Mouse (Mus musculus) CH12.LX (cell line): ENCODE data around the gene Gm44503. TPM values are rescaled to one million over a fixed set of nuclear protein-coding genes. Genes with fewer than 3 reads are reported as not detected.

Experiments
- DNase-seq: peaks from one replicate; pipeline ENCODE4 v3.0.0-alpha.2; 2013; ENCODE audit errors: extremely low read depth
- H3K27ac ChIP-seq: 2 replicates; pipeline ENCODE4 v1.5.1; 2012; ENCODE audit warnings: low read depth, mild to moderate bottlenecking, control low read depth, moderate library complexity; ENCODE audit not compliant: insufficient read depth
- H3K27me3 ChIP-seq: replicated peaks from 2 replicates; pipeline ENCODE3; 2012; ENCODE audit warnings: inconsistent platforms
- H3K36me3 ChIP-seq, 2 experiments: replicated peaks in 1 of 2; 2 replicates each; pipeline versions ENCODE3 to v1.6.1; 2012; ENCODE audit warnings: inconsistent platforms in 1 of 2, low read length in 1 of 2, mild to moderate bottlenecking in 1 of 2, mixed read lengths in 1 of 2, moderate library complexity in 1 of 2; ENCODE audit not compliant: control insufficient read depth in 1 of 2, insufficient read depth in 1 of 2
- H3K4me1 ChIP-seq, 2 experiments: 2 replicates each; pipeline ENCODE4 v1.6.1; 2012; ENCODE audit warnings: inconsistent platforms in 1 of 2, moderate library complexity in 1 of 2; ENCODE audit not compliant: insufficient read depth in 2 of 2, control insufficient read depth in 1 of 2
- H3K4me2 ChIP-seq: 2 replicates; pipeline ENCODE4 v1.6.1; 2012; ENCODE audit warnings: low read depth, mild to moderate bottlenecking, control low read depth; ENCODE audit not compliant: poor library complexity, insufficient read depth, severe bottlenecking
- H3K4me3 ChIP-seq, 3 experiments: fragments of 150-350 bp in 1 of 3; sonication (generic) in 1 of 3; replicated peaks in 1 of 3; 2 replicates each; pipeline versions ENCODE3 to v1.5.1; 2011 to 2012; ENCODE audit warnings: low read depth in 2 of 3, low read length in 2 of 3, mild to moderate bottlenecking in 2 of 3, moderate library complexity in 2 of 3, control low read depth in 1 of 3, improper control_type of control experiment in 1 of 3, inconsistent platforms in 1 of 3, mixed read lengths in 1 of 3; ENCODE audit not compliant: poor library complexity in 1 of 3
- H3K79me2 ChIP-seq: replicated peaks from 2 replicates; pipeline ENCODE4 v1.6.1; 2012; ENCODE audit warnings: mild to moderate bottlenecking, moderate library complexity; ENCODE audit not compliant: control insufficient read depth, poor library complexity, insufficient read depth, severe bottlenecking; ENCODE audit errors: extremely low read depth
- H3K9ac ChIP-seq: 2 replicates; pipeline ENCODE4 v1.6.1; 2012; ENCODE audit warnings: low read depth, mild to moderate bottlenecking, control low read depth, moderate library complexity; ENCODE audit not compliant: insufficient read depth
- H3K9me3 ChIP-seq: replicated peaks from 2 replicates; pipeline ENCODE3; 2012; ENCODE audit warnings: low read length, inconsistent platforms, mixed read lengths
- BHLHE40 ChIP-seq: IDR thresholded peaks from 2 replicates; pipeline ENCODE4 v1.6.1; 2011; ENCODE audit warnings: mild to moderate bottlenecking, low read depth, low read length, improper control_type of control experiment
- GABPA ChIP-seq: IDR thresholded peaks from 2 replicates; pipeline ENCODE4 v1.6.1; 2012; ENCODE audit warnings: low read depth, low read length, improper control_type of control experiment, inconsistent platforms; ENCODE audit not compliant: insufficient replicate concordance
- JUN ChIP-seq: IDR thresholded peaks from 2 replicates; pipeline ENCODE4 v1.6.1; 2011; ENCODE audit warnings: low read depth, mild to moderate bottlenecking, low read length, improper control_type of control experiment, moderate library complexity; ENCODE audit not compliant: insufficient read depth
- JUND ChIP-seq: conservative IDR thresholded peaks from 2 replicates; pipeline ENCODE4 v1.6.1; 2011; ENCODE audit warnings: low read depth, low read length, improper control_type of control experiment
- MEF2A ChIP-seq: IDR thresholded peaks from 2 replicates; pipeline ENCODE4 v1.6.1; 2014; ENCODE audit warnings: low read depth, mild to moderate bottlenecking, inconsistent platforms, low read length, improper control_type of control experiment, borderline replicate concordance
- PAX5 ChIP-seq: IDR thresholded peaks from 2 replicates; pipeline ENCODE4 v1.6.1; 2012; ENCODE audit warnings: low read length, inconsistent platforms, mixed read lengths
- POLR2AphosphoS2 ChIP-seq: IDR thresholded peaks from 2 replicates; pipeline ENCODE4 v1.6.1; 2011; ENCODE audit warnings: low read depth, low read length, improper control_type of control experiment
- RAD21 ChIP-seq: IDR thresholded peaks from 2 replicates; pipeline ENCODE4 v1.6.1; 2011; ENCODE audit warnings: low read depth, mild to moderate bottlenecking, low read length, improper control_type of control experiment, moderate library complexity
- ZNF384 ChIP-seq: IDR thresholded peaks from 2 replicates; pipeline ENCODE4 v1.6.1; 2012; ENCODE audit warnings: low read depth, low read length, improper control_type of control experiment, inconsistent platforms
- dilution Hi-C: fragments of 300-500 bp; cut with MboI; formaldehyde crosslinking; loops from 2 replicates; pipeline ENCODE4 v1.14.3; 2020; ENCODE audit warnings: low sequenced_read_pairs; ENCODE audit not compliant: extremely low pct_unique_long_range_greater_than_20kb, extremely low pct_ligation_motif_present
- in situ Hi-C: fragments of 300-500 bp; cut with MboI; formaldehyde crosslinking; loops from 3 replicates; pipeline ENCODE4 v1.14.3; 2019; ENCODE audit warnings: low sequenced_read_pairs, low pct_ligation_motif_present, low pct_unique_long_range_greater_than_20kb, mixed read lengths
- polyA plus RNA-seq: library from polyadenylated mRNA; unstranded; fragments of >175 nt; gene quantifications from 2 replicates; pipeline ENCODE4 v1.2.1, GENCODE M21; 2012; ENCODE audit warnings: low read depth; ENCODE audit not compliant: insufficient read length
- total RNA-seq, 2 experiments: library from RNA; depleted of rRNA; stranded (reverse); fragments of 300-350 nt in 1 of 2; fragments of >200 nt in 1 of 2; gene quantifications; 2 replicates each; pipeline ENCODE4 v1.2.3; 2012 to 2014

The Gm44503 gene
- total and polyA plus RNA-seq, 3 experiments = not detected

DNA sequence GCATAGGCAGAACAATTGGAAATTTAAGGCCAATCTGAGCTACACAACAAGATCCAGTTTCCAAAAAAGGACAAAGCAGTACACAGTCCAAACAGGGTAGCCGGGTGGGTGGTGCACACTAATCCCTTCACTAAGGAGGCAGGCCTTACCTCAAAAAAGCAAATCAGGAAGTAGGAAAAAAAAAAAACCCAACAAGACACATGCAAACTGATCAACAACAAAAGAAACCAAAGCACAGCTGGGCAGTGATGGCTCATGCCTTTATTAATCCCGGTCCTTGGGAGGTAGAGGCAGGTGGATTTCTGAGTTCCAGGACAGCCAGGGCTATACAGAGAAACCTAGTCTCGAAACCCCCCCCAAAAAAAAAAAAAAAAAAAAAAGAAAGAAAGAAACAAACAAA lies 29.1 kb downstream of the Gm44503 start:
- H3K36me3 ChIP-seq = no peaks in the 10 kb centered on the region
- TF ChIP-seq MEF2A = no peak
- peak; percentile 75 for TF ChIP-seq ZNF384
- no peak for DNase-seq
- H3K27me3 ChIP-seq = peaks cover 2% of the 10 kb centered on the region
- no peak overlapping the region for H3K27ac ChIP-seq
- H3K79me2 ChIP-seq = no peaks in the 10 kb centered on the region; the same call in 1 of the 2 replicates
- no peak overlapping the region for H3K4me3 ChIP-seq
- in situ Hi-C loops (no loop called here), dilution Hi-C loops (no loop called here)
- no peaks in the 10 kb centered on the region for H3K9me3 ChIP-seq
- peak overlapping the region; percentile 29; the same call in 1 of the 2 replicates for H3K4me2 ChIP-seq
- H3K4me1 ChIP-seq = peaks cover 3 to 23% of the 10 kb centered on the region in 2 experiments; a peak in 3 of 4 replicates
- H3K9ac ChIP-seq = no peak overlapping the region

DNA sequence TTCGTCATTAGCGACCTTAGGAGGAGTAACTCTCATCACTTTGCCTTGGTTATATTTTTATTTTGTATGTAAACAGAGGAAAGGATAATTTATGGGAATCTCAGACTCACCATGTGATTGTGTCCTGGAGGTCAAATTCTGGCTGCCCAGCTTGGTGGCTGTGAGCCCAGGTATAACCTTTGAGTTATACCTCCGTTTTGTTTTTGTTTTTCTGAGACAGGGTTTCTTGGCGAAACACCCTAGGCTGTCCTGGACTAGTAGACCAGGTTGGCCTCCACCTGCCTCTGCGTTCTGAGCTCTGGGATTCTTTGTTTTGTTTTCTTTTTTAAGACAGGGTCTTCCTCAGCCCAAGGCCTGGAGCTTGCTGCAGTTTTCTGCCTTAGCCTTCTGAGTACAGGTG lies 30.1 kb downstream of the Gm44503 start:
- in situ Hi-C loops = no loop called here
- H3K4me3 ChIP-seq = no peak overlapping the region

DNA sequence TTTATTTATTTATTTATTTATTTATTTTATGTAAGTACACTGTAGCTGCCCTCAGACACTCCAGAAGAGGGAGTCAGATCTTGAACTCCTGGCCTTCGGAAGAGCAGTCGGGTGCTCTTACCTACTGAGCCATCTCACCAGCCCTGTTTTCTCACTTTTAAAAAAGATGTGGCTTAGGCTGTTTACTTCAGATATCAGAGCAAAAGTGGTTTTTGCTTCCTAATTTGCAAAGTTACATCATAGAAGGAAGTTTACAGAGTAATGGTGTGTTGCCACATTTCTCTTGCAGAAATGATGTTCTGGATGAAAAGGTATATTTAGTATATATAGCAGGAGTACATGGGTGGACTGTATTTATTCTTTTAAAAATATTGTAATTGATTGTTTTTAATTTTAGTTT lies 32.8 kb downstream of the Gm44503 start:
- H3K9ac ChIP-seq = no peak overlapping the region
- no peak for DNase-seq
- peaks cover 2% of the 10 kb centered on the region for H3K27me3 ChIP-seq
- no peaks in the 10 kb centered on the region; the same call in 1 of the 2 replicates for H3K79me2 ChIP-seq
- H3K4me1 ChIP-seq = peaks cover 3 to 12% of the 10 kb centered on the region in 2 experiments; a peak in 3 of 4 replicates
- no peak overlapping the region for H3K27ac ChIP-seq
- in situ Hi-C loops = no loop called here
- H3K36me3 ChIP-seq = no peaks in the 10 kb centered on the region
- dilution Hi-C loops = no loop called here
- no peaks in the 10 kb centered on the region for H3K9me3 ChIP-seq
- H3K4me3 ChIP-seq = no peak overlapping the region
- TF ChIP-seq PAX5 (no peak), RAD21 (no peak), JUND (no peak), POLR2AphosphoS2 (no peak), BHLHE40 (no peak)
- no peak overlapping the region for H3K4me2 ChIP-seq

More for the DNA sequence above, 30.1 kb downstream of the Gm44503 start:
- H3K27ac ChIP-seq = no peak overlapping the region
- H3K79me2 ChIP-seq = no peaks in the 10 kb centered on the region; the same call in 1 of the 2 replicates
- H3K4me2 ChIP-seq = no peak overlapping the region
- TF ChIP-seq GABPA = no peak
- no peak for TF ChIP-seq JUN
- no peak overlapping the region for H3K9ac ChIP-seq
- no peaks in the 10 kb centered on the region for H3K9me3 ChIP-seq
- no peak for DNase-seq
- peaks cover 3 to 23% of the 10 kb centered on the region in 2 experiments; a peak in 3 of 4 replicates for H3K4me1 ChIP-seq
- H3K27me3 ChIP-seq = peaks cover 2% of the 10 kb centered on the region
- dilution Hi-C loops = no loop called here
- H3K36me3 ChIP-seq = no peaks in the 10 kb centered on the region
